Mouse (Mus musculus) hindbrain, postnatal 0 days (tissue): ENCODE results near the gene 1810024B03Rik. TPM values are rescaled to one million over a fixed set of nuclear protein-coding genes. Genes with fewer than 3 reads are reported as not detected.

Experiments
- ATAC-seq: fragments of 200-750 bp; cut with Nextera tagmentation; 2 replicates; pipeline ENCODE4 v1.8.0; 2017; ENCODE audit warnings: mild to moderate bottlenecking, moderate TSS enrichment, moderate library complexity
- DNase-seq: peaks from one replicate; pipeline ENCODE4 v3.0.0-alpha.2; 2015; ENCODE audit warnings: low spot score
- H3K27ac ChIP-seq: fragments of 300-500 bp; sonication (generic); 2 replicates; pipeline ENCODE4 v1.5.1; 2014; ENCODE audit warnings: mild to moderate bottlenecking
- H3K27me3 ChIP-seq: fragments of 300-500 bp; sonication (generic); 2 replicates; pipeline ENCODE4 v1.6.1; 2014; ENCODE audit warnings: low read length, mixed read lengths; ENCODE audit not compliant: insufficient read depth
- H3K36me3 ChIP-seq: fragments of 300-500 bp; sonication (generic); 2 replicates; pipeline ENCODE4 v1.6.1; 2014; ENCODE audit warnings: low read length, mixed read lengths; ENCODE audit not compliant: insufficient read depth
- H3K4me1 ChIP-seq: fragments of 300-500 bp; sonication (generic); 2 replicates; pipeline ENCODE4 v1.6.1; 2014; ENCODE audit warnings: antibody characterized with exemption, low read length, mixed read lengths; ENCODE audit not compliant: insufficient read depth
- H3K4me2 ChIP-seq: fragments of 300-500 bp; sonication (generic); 2 replicates; pipeline ENCODE4 v1.6.1; 2014; ENCODE audit warnings: low read depth, mild to moderate bottlenecking, low read length, moderate library complexity, mixed read lengths
- H3K4me3 ChIP-seq: fragments of 300-500 bp; sonication (generic); 2 replicates; pipeline ENCODE4 v1.5.1; 2014; ENCODE audit warnings: low read length
- H3K9ac ChIP-seq: fragments of 300-500 bp; sonication (generic); replicated peaks from 2 replicates; pipeline ENCODE4 v1.6.1; 2014; ENCODE audit warnings: mild to moderate bottlenecking, low read length, moderate library complexity, mixed read lengths
- H3K9me3 ChIP-seq: fragments of 300-500 bp; sonication (generic); 2 replicates; pipeline ENCODE4 v1.6.1; 2016; ENCODE audit warnings: low read length, mixed read lengths
- CTCF ChIP-seq: IDR thresholded peaks from 2 replicates; pipeline ENCODE4 v1.5.1; 2016; ENCODE audit warnings: antibody characterized with exemption, control low read depth, low read depth
- WGBS: fragments of 180-500 bp; shearing (Covaris S2); extraction: QIAGEN DNeasy Blood & Tissue Kit; methylation state at CpG from one replicate; pipeline ENCODE4 v1.1.7; 2014; 5-methylcytosine and 5-hydroxymethylcytosine counted together
- polyA plus RNA-seq: library from polyadenylated mRNA; unstranded; fragments of >200 nt; fragmentation: Nextera tagmentation; extraction: Ambion mirVana; gene quantifications from 2 replicates; pipeline ENCODE4 v1.2.1, GENCODE M21; 2015
- total RNA-seq: library from RNA; depleted of rRNA; stranded (reverse); fragments of >200 nt; gene quantifications from 2 replicates; pipeline ENCODE4 v1.2.3, GENCODE M21; 2014; rRNA removed

The 1810024B03Rik gene
- total RNA-seq (0.11 and 0.26 TPM in 2 replicates), polyA plus RNA-seq (1.6 and 1.7 TPM in 2 replicates)

- Histone ChIP-seq H3K4me1 (peaks cover 9% of the 10 kb centered on the region), H3K27ac (peak within 1 kb of the TSS; percentile 80), H3K9me3 (no peaks in the 10 kb centered on the region), H3K4me2 (peak within 1 kb of the TSS; percentile 82), H3K27me3 (no peaks in the 10 kb centered on the region), H3K4me3 (peak within 1 kb of the TSS; percentile 78), H3K9ac (peak within 1 kb of the TSS; percentile 71), H3K36me3 (peaks cover 24% of the 10 kb centered on the region)
- ATAC-seq (peak; percentile 99), DNase-seq (peak; percentile 99)
- TF ChIP-seq CTCF, result no peak
- 12% methylated on average over 36 of the region's 36 CpGs for WGBS
Measured at GRCm38 (mm10) chr2:127207547-127208451, at the start of gene 1810024B03Rik, which contains the start of gene Snrnp200. Gene 1810024B03Rik, minus strand, starts transcription at chr2:127208280. Gene Snrnp200, plus strand, starts transcription at chr2:127208386.

- TF ChIP-seq CTCF, result no peak
- Histone ChIP-seq H3K36me3 (peaks cover 40% of the 10 kb centered on the region), H3K27ac (no peak overlapping the region), H3K27me3 (no peaks in the 10 kb centered on the region), H3K4me1 (no peaks in the 10 kb centered on the region), H3K4me3 (no peak overlapping the region), H3K4me2 (no peak overlapping the region), H3K9me3 (no peaks in the 10 kb centered on the region), H3K9ac (no peak overlapping the region)
- no peak for ATAC-seq
- WGBS, result 92% methylated on average over 6 of the region's 6 CpGs
- DNase-seq, result no peak
Measured at GRCm38 (mm10) chr2:127255294-127255693, 47.2 kb upstream of the 1810024B03Rik start.

GRCm38 (mm10) chr2:127254604-127255134 is 46.6 kb upstream of the 1810024B03Rik start:
- no peak for DNase-seq
- no peak overlapping the region for H3K4me3 ChIP-seq
- H3K27ac ChIP-seq, result no peak overlapping the region
- no peak overlapping the region for H3K4me2 ChIP-seq
- 0 out of 2 replicates have a peak, but pooled peaks cover under 1% of the 10 kb centered on the region for H3K4me1 ChIP-seq
- H3K36me3 ChIP-seq, result peaks cover 36% of the 10 kb centered on the region
- H3K27me3 ChIP-seq, result no peaks in the 10 kb centered on the region
- no peak overlapping the region for H3K9ac ChIP-seq
- H3K9me3 ChIP-seq, result no peaks in the 10 kb centered on the region
- 86% methylated on average over 3 of the region's 3 CpGs for WGBS
- no peak for TF ChIP-seq CTCF
- ATAC-seq, result no peak

- WGBS, result 81% methylated on average over 5 of the region's 5 CpGs
- H3K4me1 ChIP-seq, result peaks cover 6% of the 10 kb centered on the region
- DNase-seq (no peak), ATAC-seq (no peak)
- no peaks in the 10 kb centered on the region for H3K9me3 ChIP-seq
- H3K9ac ChIP-seq, result no peak overlapping the region
- H3K36me3 ChIP-seq, result peaks cover 20% of the 10 kb centered on the region
- no peaks in the 10 kb centered on the region for H3K27me3 ChIP-seq
- H3K4me2 ChIP-seq, result no peak overlapping the region
- no peak overlapping the region for H3K27ac ChIP-seq
- H3K4me3 ChIP-seq, result no peak overlapping the region
- no peak for TF ChIP-seq CTCF
Measured at GRCm38 (mm10) chr2:127252787-127253186, 44.7 kb upstream of the 1810024B03Rik start.

- Histone ChIP-seq H3K4me2 (no peak overlapping the region), H3K9ac (no peak overlapping the region), H3K27ac (no peak overlapping the region), H3K27me3 (no peaks in the 10 kb centered on the region), H3K4me3 (no peak overlapping the region), H3K4me1 (peaks cover 7% of the 10 kb centered on the region), H3K9me3 (no peaks in the 10 kb centered on the region), H3K36me3 (peaks cover 13% of the 10 kb centered on the region)
- DNase-seq (no peak), ATAC-seq (no peak)
- no peak for TF ChIP-seq CTCF
- WGBS, result 73% methylated on average over 3 of the region's 3 CpGs
Measured at GRCm38 (mm10) chr2:127251880-127252527, 43.9 kb upstream of the 1810024B03Rik start.

GRCm38 (mm10) chr2:127251457-127251856 is 43.4 kb upstream of the 1810024B03Rik start:
- DNase-seq (no peak), ATAC-seq (no peak)
- peaks cover 7% of the 10 kb centered on the region; the same call in 1 of the 2 replicates for H3K36me3 ChIP-seq
- peaks cover 13% of the 10 kb centered on the region for H3K4me1 ChIP-seq
- no peaks in the 10 kb centered on the region for H3K9me3 ChIP-seq
- TF ChIP-seq CTCF, result no peak
- WGBS, result 57% methylated on average over 3 of the region's 3 CpGs
- no peak overlapping the region for H3K4me2 ChIP-seq
- no peak overlapping the region for H3K4me3 ChIP-seq
- H3K27me3 ChIP-seq, result no peaks in the 10 kb centered on the region
- no peak overlapping the region for H3K27ac ChIP-seq
- H3K9ac ChIP-seq, result no peak overlapping the region
